Mouse (Mus musculus): ENCODE results near the gene Lrmp.

GRCm38 (mm10) chr6:145197949-145198686 lies 82.7 kb downstream of the Lrmp start:
- TF ChIP-seq CTCF (conservative IDR thresholded peaks at IDR 0.05; ENCODE audit: low read length) = no peak
- TF ChIP-seq POU5F1 (IDR thresholded peaks at IDR 0.05; ENCODE audit: borderline replicate concordance, low read length) = no peak
- TF ChIP-seq NANOG (IDR thresholded peaks at IDR 0.05; ENCODE audit: borderline replicate concordance, low read length) = no peak
